Mouse (Mus musculus) CD8-positive naive resting alpha-beta T cell, adult 2 months (primary cell): Measurements from ENCODE around the gene Hoxb4.

Source experiments
- DNase-seq, 2 experiments: peaks; one replicate each; pipeline ENCODE4 v3.0.0; 2022; ENCODE audit warnings: low read depth in 2 of 2, low spot score in 2 of 2

The Hoxb4 gene

GRCm38 (mm10) chr11:96284774-96285734 lies 33.0 kb upstream of the Hoxb4 start:
- no peak for DNase-seq

DNA sequence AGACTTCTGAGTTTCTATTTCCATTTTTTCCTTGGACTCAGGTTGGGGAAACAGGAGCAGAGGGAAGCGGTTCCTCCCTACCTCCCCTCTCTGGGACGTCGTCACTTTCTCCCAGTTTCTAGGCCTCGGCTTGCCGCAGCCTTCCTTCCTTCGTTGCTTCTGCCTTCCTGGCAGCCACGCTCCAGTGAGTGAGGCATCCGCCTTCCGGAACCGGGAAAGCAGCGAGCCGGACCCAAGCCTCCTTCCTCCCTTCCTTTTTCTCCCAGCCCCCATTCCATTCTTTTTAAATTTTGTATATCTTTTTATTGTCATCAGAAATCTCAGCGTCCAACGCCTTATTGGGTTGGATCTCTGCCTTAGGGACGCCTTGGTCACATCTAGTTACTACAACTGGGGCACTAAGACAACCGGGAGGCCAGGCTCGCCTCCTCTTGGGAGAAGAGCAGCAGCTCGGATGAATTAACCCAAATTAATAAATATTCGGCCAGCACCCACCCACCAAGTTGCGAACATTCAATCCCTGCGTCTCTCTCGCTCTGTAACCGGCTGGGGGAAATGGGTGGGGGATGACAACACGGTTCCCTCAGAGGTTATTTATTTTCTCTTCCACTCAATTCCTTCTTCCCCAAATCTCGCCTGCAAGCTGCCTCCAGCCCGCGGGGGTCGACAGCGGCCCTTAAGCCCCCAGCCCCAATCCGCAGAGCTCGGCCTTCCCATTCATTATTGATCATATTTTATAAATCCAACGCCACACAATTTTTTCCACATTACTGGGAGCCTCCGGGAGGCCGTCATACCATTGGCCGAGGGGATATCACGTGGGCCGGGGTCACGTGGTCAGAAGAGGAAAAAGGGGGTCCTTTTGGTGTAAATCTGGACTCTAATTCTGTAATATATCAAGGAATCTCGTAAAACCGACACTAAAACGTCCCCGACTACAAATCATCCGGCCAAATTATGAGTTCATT lies 32.0 kb upstream of the Hoxb4 start, which contains the start of gene Hoxb7:
Gene Hoxb7, plus strand, starts transcription at position 853 of the 968 bp plus-strand sequence.
- DNase-seq: no peak

DNA sequence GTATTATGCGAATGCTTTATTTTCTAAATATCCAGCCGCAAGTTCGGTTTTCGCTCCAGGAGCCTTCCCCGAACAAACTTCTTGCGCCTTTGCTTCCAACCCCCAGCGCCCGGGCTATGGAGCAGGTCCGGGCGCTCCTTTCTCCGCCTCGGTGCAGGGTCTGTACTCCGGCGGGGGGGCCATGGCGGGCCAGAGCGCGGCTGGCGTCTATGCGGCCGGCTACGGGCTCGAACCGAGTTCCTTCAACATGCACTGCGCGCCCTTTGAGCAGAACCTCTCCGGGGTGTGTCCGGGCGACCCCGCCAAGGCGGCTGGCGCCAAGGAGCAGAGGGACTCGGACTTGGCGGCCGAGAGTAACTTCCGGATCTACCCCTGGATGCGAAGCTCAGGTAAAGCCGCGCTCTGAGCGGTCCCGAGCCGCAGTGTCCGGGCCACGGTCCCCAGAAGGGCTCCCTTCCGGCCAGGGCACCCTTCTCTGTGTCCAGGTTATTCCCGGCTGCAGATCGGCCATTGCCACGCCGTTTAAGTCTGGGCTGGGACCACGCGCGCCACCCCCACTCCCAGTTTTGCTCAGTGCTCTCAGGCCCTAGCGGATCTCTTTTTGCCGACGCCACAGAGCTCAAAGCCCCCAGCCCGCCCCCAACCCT lies 31.2 kb upstream of the Hoxb4 start:
- DNase-seq: no peak

DNA sequence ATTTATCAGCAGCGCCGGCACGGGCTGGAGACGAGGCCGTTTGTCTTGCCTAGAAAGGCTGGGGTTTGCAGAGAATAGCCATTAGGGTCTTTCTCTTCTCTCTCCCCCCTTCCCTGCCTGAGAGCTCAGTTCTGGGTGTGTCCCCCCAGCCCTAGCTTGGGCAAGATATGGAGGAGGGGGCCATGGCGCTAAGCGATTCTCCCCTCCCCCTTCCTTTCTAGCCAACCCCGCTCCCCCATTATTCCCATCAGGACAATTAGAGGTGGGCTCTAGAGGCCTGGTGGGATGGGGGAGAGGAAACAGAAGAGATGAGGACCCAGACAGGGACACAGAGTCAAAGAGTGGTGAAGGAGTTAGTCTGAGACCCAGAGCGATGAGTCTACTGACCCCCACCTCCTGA lies 30.7 kb upstream of the Hoxb4 start:
- no peak for DNase-seq

GRCm38 (mm10) chr11:96288455-96289221 lies 29.4 kb upstream of the Hoxb4 start:
- no peak for DNase-seq

DNA sequence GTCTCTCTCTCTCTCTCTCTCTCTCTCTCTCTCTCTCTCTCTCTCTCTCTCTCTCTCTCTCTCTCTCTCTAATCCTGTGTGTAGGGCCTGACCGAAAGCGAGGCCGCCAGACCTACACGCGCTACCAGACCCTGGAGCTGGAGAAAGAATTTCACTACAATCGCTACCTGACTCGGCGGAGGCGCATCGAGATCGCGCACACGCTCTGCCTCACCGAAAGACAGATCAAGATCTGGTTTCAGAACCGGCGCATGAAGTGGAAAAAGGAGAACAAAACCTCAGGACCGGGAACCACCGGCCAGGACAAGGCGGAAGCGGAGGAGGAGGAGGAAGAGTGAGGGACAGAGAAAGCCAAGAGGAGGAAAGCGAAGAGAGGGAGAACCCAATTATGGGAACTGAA lies 28.8 kb upstream of the Hoxb4 start:
- DNase-seq: no peak

GRCm38 (mm10) chr11:96289837-96290236 lies 28.2 kb upstream of the Hoxb4 start:
- no peak for DNase-seq

DNA sequence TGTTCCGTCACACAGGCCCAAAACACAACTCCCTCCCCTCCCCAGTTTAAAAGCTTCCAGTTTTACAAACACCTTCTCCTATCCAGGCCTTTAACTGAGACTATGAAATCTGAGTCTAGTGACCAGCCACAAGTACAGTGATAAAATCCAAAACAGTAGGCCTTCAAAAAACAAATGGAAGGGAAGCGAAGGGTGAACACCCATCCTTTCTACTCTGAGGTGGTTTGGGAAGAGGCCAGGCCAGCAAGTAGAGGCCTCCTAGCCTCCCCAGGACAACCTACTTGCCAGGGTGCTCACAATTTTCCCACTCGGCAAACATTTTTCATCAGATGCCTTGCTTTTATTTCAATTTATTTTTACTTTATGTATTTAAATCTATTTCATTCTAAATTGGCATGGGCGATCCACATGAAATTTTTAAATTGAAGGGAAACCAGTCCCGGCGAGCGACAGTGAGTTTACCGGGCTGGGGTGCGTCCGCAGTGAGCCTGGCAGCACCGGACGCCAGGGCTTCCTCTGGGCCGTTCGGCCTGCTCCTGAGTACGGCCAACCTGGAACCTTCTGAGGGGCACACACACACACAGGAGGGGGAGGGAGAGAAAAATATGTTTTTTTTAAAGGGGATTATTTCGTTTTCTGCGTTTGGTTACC lies 27.2 kb upstream of the Hoxb4 start:
- DNase-seq: no peak

- no peak for DNase-seq
Observed at GRCm38 (mm10) chr11:96291681-96292564, 26.1 kb upstream of the Hoxb4 start, which contains the start of gene Hoxb6. TSS of gene Hoxb6 (plus strand) at chr11:96292476.

GRCm38 (mm10) chr11:96292565-96293301 lies 25.3 kb upstream of the Hoxb4 start:
- DNase-seq: no peak

DNA sequence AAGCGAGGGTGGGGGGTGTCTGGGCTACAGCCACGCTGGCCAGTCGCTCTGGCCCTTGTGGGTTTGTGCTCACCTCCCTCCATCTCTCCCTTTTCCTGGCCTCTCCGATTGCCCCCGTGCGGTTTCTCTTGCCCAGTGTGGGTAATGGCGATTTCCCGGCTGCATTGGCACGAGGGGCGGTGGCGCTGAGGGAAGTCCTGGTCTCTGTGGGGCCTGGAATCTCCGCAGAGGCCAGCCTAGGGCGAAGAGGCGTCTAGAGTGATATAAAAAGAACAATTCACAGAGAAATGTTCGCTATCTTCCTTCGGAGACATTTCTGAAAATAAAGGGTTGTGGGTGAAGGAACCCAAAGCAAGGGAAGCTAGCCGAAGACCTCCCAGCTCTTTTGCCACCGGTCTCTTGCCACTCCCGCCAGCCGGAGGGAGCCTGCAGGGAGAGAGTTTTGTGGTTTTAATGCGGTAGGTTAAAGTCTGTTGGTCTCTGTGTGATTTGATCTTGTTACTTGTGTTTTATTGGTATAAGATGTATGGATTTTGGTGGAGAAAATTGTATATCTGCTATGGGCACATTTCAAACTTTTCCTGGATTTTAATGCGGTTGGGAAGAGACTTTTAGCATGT lies 24.7 kb upstream of the Hoxb4 start:
- no peak for DNase-seq

- peak; percentile 68 to 86 for DNase-seq
Observed at GRCm38 (mm10) chr11:96294245-96295091, 23.6 kb upstream of the Hoxb4 start.

DNA sequence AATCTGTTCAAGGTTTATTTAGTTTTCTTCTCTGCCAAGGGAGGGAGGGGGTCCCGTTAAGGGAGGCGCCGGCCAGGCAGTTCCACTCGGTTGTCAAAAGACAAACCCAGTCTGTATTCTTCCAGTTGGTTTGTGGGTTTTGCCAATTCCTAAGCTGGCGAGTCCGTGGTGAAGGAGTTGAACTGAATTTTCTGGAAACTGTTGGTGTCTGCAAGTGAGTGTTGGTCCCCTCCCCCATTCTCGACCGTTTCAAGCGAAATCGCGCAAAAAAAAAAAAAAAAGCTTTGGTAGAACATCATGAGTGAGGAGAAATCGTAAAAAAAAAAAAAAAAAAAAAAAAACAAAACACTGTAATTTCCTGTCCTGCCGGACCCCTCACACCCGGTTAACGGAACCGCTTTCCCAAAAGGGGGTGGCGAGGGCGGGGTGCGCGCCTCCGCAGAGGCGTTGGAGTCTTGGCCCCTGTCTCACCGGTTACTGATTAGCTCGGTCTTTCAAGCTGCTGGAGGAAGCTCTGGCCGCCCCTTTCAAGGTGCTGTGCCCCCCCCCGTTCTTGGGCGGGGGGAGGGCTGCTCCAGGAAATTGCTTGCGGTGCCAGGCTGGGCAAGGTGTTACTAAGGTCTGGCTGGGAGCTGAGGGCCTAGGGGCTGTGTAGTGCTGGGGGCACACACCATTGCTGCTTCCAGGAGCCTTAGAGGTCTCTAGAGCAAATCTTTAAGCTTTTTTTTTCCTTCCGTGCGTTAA lies 22.8 kb upstream of the Hoxb4 start:
- no peak for DNase-seq

- DNase-seq: no peak
Observed at GRCm38 (mm10) chr11:96296997-96297396, 21.1 kb upstream of the Hoxb4 start.

DNA sequence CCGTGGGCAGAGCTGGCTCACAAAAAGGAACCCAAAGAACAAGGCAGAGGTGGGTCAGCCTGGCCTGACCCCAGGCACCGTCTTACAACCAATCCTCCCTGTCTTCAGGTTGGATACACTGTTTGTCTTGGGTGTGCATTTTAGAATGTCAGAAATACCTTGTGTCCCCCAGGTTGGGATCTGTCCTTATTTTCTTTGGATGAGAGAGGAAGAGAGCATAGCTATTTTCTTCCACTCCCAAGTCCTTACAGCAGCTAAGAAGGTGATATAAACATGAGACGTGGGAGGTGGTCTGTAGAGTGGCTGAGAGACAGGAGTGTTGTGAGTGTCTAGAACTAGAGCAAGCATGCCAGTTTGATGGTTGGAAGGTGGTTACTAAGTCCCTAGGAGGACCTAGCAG lies 20.6 kb upstream of the Hoxb4 start:
- DNase-seq: no peak
